Mouse (Mus musculus): ENCODE measurements at regions not wholly inside any gene's neighbourhood (a gene's known extent, or its start where the extent isn't known, plus 50 kb on each side); places are given as distances from the start of the nearest gene placed in this dataset.

DNA sequence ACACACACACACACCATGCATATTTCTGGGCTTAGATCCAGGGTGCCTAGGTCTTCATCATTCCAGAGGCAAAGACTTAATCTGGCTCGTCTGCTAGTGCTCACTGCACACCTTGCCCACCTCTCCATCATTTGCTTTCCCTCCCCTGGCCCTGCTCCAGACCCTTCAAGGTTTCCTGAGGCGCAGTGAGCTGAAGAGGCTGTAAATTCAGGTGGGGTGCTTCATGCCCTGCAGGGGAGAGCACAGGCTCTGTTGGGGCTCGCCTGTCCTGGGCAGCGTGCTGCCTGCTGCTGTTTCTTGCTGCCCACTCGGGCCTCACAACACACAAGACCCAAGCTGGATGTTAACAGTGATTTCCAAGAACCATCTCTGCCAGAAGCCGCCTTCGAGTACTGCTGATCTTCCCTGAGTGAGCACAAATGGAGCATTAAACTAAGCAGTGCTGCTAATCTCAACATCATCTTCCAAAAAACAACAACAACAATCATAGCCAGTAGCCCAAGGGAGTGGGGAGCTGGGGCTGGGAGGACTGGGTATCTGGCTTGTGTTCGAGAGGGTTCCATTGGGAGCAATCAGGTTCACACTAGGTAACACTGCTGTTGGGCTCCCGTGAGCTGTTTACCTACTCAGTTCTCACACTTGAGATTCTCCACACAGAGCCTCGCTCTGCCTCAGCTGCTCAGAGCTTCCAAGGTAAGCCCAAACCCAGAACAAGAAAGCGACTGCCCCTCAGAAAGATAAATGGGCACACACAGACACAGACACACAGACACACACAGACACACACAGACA lies 181.1 kb downstream of the Wdr11 start:
- DNase-seq = no peak

- DNase-seq = no peak
Measured at GRCm38 (mm10) chr7:129774261-129774861, 182.7 kb downstream of the Wdr11 start.

DNA sequence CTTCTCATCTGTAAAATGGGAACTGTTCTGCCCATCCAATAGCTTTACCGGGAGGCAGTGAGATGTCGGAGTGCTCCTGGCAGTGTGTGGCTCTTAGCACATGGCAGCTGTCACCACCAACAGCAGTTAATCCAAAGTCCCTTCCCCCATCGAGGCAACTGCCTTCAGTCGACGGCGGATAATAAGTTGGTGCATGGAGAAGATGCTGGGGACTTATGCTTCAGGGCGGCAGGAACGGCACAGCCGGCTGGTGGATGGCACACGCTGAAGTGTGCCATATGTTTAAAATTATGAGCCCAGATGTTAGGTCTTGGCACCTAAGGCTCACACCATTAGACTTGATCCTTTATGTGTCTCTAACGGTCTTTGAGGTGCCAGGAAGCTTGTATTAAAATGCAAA lies 183.5 kb downstream of the Wdr11 start:
- DNase-seq = no peak

DNA sequence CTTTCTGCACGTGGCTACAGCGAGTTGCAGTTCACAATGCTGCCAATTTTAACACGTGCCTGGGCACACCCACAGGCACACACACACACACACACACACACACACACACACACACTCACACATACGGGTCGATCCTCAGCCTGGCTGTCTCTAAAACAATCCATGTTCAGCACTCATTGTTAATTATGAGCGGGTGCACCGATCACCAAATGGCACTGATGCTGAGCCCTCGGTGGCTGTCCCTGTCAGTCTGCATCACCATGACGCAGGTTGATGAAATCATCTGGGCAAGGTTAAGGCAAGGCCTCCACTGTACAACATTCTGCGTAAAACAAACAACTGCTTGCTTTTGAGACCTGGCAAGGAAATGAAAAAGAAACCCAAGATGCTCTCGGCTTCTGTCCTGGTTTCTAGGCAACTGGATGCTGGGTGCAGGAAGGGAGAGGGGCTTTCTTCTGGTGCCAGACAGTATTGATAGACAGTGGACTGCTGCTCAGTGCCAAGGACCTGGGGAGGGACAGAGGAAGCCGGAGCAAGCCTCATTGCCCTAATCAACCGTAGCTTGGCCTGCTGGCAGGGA lies 187.3 kb downstream of the Wdr11 start:
- DNase-seq = peak; percentile 46 to 53

DNA sequence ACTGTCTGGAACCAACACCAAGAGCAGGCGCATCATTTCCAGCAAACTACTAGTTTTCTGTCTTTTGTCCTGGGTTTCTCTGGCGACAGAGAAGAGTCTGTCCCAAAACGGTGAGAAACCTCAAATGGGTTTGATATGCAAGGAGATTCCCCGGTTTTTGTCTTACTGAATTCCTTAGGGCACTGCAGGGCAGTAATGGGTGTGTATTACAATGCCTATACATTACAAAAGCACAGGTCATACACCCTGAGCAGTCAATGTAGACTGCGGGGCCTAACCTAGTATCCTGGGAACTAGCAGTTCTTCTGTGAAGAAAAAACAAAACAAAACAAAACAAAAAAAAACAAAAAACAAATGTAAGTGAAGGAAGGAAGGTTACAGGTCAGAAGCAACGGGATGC lies 188.3 kb downstream of the Wdr11 start:
- no peak for DNase-seq

DNA sequence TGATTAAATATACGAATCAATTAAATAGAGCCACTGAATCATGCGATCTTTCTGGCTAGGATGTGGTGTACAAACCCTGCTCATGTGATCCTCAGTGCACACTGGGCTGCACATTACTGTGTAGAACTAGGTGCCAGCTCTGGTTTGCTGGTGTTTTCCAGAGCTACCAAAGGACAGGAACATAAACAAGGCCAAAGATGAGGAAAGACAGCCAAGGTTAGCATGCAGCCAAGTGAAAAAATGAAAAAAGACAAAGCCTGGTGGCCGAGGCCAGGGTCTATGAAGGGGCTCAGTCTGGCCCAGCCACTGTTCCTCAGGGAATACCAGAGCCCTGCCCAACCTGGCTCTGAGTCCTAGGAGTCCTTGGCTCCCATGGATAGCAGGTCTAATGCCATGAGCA lies 190.1 kb downstream of the Wdr11 start:
- peak in 1 of 2 experiments; percentile 27 for DNase-seq

DNA sequence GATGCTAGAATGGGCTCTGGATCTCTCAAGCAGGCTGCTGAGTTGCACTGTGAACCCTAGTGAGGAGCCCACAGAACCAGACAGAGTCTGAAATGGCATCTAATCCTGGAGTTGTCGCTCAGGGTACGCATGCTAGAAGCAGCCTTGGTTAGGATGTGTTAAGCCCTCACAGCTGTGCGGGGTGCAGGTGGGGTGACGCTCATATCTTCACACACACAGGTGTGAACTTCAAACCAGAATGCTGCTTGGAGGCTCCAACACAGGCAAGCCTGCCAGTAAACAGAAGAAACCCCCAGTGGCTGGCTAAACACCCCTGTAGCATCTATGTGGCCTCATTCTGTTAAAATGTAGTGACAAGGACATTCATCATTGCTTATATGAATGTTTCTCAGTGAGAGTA lies 193.3 kb downstream of the Wdr11 start:
- DNase-seq = no peak

- DNase-seq = peak in 1 of 2 experiments; percentile 22
Measured at GRCm38 (mm10) chr7:129787011-129787410, 195.3 kb downstream of the Wdr11 start.

- no peak for DNase-seq
Measured at GRCm38 (mm10) chr7:129787736-129788135, 196.1 kb downstream of the Wdr11 start.

GRCm38 (mm10) chr7:129789461-129789860 lies 197.8 kb downstream of the Wdr11 start:
- DNase-seq = no peak

DNA sequence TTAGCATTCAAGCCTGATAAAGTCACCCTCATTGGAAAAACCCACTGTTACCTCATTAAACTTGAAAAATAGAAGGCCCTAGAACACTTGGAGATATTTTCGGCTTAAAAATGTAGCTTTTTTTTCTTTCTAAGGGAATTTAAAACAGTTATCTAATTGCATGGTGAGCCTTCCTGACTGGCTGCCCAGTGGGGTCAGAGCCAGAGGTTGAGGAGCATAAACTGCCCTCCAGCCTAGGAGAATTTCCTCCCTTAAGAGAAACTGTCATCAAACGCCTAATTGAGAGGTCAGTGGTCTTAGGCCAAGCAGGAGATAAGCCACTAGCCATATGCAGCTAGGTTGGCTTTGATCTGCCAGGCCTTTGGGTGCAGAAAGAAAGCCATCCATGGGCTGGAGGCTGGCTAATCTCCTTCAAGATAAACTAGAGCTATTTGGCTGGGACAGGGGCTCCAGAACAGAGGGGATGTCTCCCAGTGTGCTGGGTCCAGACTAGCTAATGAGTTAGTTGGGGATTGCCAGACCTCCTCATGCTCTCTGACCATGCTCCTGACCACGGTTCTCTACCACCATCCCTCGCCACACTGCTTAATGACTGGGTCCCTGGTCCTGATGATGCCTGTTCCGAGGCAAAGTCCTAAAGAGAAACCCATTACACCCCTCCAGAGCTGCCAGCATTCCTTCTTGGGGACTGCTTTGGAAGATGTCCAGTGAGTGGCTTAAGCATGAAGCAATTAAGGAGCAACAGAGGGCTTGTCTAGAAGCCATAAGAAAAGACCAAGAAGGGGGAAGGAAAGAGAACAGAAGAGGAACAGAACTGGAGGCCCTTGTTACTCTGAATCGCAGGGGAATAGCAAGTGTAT lies 199.2 kb downstream of the Wdr11 start:
- DNase-seq = no peak

- DNase-seq = peak in 1 of 2 experiments; percentile 31
Measured at GRCm38 (mm10) chr7:129791450-129791820, 199.8 kb downstream of the Wdr11 start.

GRCm38 (mm10) chr7:129793733-129794132 lies 202.1 kb downstream of the Wdr11 start:
- no peak for DNase-seq

DNA sequence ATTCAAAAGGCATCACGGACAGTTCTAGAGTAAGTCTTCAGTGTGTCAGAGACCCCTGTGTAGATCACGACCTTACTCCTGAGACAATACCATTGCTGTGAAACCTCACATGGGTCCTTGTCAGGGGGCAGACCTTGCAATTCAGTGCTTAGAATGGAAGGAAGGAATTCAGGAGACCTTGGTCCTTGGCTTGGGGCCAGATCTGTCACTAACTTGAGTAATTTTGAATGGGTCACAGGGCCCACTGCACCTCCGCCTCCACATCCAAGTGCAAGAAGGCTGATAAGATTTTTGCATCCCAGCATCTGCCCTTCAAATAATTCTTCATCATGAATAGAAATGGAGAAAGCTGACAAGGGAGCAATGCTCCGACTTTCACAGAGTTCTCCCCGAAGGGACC lies 202.6 kb downstream of the Wdr11 start:
- no peak for DNase-seq

DNA sequence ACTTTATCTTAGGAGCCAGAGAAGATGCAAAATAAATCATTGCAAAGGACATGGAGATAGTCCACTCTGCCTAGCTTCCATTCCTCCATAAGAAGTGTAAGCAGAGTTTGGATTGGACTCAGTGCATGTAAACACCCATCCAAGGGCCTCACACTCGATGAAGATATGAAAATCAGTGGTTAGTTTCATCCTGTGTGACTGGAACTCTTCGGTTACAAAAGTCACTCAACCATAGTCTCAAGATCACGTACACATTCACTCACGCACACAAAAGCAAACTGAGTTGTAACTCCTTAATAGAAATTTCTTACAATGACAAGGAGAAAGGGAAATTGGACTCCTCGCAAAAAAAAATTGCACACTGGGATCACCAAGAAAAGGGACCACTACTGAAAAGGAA lies 206.9 kb downstream of the Wdr11 start:
- DNase-seq = no peak

DNA sequence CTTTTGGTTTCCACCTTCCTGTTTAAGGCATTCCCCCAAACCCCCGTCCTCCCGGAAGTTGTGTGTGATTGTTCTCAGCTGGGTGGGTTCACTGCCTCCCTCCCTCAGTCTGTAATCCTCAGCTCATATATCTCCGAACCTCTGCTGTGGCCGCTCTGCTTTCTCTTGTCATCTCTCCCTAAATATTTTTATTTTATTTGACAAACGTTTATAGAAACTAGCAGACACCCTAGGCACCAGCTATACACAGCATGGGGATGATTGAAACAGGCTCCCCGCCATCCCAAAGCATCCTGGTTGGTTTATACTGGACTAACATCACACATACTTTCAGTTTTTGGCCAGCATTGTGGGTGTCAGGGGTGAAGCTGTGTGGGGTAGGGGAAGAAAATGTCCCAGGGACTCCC lies 208.8 kb downstream of the Wdr11 start:
- DNase-seq = no peak

DNA sequence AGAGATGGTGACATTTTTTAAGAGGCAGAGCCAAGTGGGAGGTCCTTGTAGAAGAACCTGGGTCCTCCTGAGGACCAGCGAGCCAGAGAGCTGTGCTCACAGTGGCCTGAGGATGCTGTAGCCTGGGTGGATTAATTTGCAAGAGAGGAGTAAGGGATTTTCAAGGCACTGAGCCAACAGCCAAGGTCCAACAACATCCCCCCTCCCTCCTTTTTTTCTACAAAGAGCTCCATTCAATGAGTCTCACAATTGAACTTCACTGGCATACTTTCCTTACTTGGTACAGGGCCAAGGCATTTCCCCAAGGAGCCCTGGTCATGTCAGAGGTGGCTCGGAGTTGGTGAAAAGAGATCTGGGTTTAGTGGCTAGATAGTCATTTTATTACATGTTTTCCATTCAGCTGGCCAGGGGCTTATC lies 209.8 kb downstream of the Wdr11 start:
- peak in 1 of 2 experiments; percentile 16 for DNase-seq

- DNase-seq = no peak
Measured at GRCm38 (mm10) chr7:129802168-129802567, 210.5 kb downstream of the Wdr11 start.

DNA sequence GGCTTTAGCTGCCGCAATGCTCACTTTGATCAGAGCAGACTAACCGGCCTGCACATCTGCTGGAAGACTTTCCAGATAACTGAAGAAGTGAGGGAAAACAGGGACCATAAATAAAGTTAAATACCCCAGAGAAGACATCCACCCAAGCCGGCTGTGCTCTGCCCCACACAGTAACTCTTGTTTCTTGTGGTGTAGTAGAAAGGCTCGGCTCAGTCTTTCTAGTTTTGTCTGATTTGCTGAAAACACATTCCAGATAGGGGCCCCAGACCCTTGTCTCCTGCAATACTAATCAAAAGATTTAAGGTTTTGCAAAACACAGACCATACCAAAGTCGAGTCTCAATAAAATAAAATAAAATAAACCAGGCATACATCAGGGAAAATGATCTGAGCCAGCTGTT lies 213.7 kb downstream of the Wdr11 start:
- no peak for DNase-seq

DNA sequence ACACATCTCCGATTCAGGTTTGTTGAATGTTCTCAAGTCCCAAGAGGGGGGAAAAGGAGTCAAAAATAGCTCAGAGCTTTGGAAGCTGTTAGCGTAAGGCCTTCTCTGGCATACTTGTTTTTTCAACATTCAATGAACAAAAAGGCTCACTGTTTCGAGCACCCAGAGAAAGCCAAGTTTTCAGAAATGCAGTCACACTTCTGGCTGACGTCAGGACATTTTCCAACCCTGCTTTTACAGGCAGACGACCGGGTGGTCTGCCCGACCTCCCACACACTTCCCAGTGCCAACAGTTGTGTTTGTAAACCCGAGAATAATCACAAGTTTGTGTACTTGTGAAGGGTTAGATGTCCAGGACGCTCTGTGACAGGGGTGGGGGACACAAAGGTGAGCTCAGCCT lies 218.5 kb downstream of the Wdr11 start:
- peak in 1 of 2 experiments; percentile 12 for DNase-seq

DNA sequence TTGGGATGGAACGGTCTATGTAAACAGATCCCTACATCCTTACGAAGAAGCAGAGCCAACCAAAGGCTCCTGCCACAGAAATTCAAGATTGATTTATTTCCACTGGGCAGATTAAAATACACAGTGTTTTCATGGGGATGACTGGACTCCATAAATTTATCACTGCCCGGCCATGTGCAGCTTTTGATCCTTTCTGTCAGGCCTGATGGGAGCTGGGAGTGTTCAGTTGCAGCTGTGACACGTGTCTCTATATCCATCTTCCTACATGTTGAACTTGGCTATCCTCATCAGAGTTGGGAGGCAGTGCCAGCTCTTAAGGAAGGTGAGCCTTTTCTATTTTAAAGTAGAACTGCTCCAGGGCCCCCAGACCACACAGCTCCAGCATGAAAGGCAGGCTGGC lies 218.9 kb downstream of the Wdr11 start:
- no peak for DNase-seq

GRCm38 (mm10) chr7:129814149-129814860 lies 222.6 kb downstream of the Wdr11 start:
- DNase-seq = no peak

All from layer of hippocampus, postnatal 36 days (tissue).